Mouse (Mus musculus): ENCODE results near the gene Mul1.

DNA sequence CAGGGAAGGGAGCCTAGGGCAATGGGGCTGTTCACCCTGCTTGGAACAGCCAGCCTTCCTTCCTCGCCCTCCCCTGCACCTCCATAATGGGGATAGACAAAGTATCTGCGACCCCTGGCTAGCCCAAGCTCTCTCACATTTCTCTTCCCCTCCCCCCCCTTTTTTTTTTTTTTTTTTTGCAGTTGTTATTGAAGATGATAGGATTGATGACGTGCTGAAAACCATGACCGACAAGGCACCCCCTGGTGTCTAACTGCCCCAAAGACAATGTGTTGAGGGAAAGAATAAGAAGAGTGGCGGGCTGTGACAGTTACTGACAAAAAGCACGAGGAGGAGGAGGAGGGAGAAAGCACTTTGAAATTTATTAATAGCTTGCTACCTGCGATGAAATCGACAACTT, 22.1 kb downstream of the Mul1 start:
- TF ChIP-seq EP300 (IDR thresholded peaks at IDR 0.05; ENCODE audit: low read depth) = no peak
- TF ChIP-seq CTCF (IDR thresholded peaks at IDR 0.05; ENCODE audit: low read depth) = no peak

All from liver, embryonic 14.5 days (tissue).